Mouse (Mus musculus): ENCODE measurements around the gene Caskin2. TPM values are rescaled to one million over a fixed set of nuclear protein-coding genes. Genes with fewer than 3 reads are reported as not detected.
A peak's percentile ranks its signal among the peaks of the same experiment; 100 is the strongest.

Caskin2 gene
- total and polyA plus RNA-seq, 3 experiments = 0.04 to 0.33 TPM; not detected in 1

GRCm38 (mm10) chr11:115826487-115826886 is 13.0 kb upstream of the Caskin2 start:
- no peak for ATAC-seq (ENCODE audit: extremely low read depth, insufficient number of reproducible peaks, low FRiP score, poor library complexity, severe bottlenecking)
- H3K4me3 ChIP-seq (ENCODE audit: low read depth, low read length) = no peak overlapping the region
- H3K9me3 ChIP-seq (replicated peaks) = no peaks in the 10 kb centered on the region
- peaks cover 51% of the 10 kb centered on the region for H3K36me3 ChIP-seq (replicated peaks)
- TF ChIP-seq GATA2 (IDR thresholded peaks at IDR 0.05; ENCODE audit: borderline replicate concordance, low read depth, low read length) = no peak
- TF ChIP-seq GATA1 (IDR thresholded peaks at IDR 0.05; ENCODE audit: borderline replicate concordance, low read length) = no peak
- no peak for TF ChIP-seq CTCF (IDR thresholded peaks at IDR 0.05; ENCODE audit: low read depth, low read length)
- TF ChIP-seq POLR2AphosphoS5 (IDR thresholded peaks at IDR 0.05; ENCODE audit: insufficient replicate concordance, low read depth, low read length) = no peak
- TF ChIP-seq TAL1 (conservative IDR thresholded peaks at IDR 0.05; ENCODE audit: low read depth, low read length) = no peak
- peaks cover 54% of the 10 kb centered on the region for H3K4me1 ChIP-seq (ENCODE audit: insufficient read depth, low read depth, low read length)
- H3K27me3 ChIP-seq (ENCODE audit: insufficient read depth, low read length) = peaks cover 9% of the 10 kb centered on the region; the same call in 1 of the 2 replicates
- no peak for DNase-seq (ENCODE audit: low spot score)

GRCm38 (mm10) chr11:115824813-115825212 is 11.4 kb upstream of the Caskin2 start:
- DNase-seq (ENCODE audit: low spot score) (no peak), ATAC-seq (ENCODE audit: extremely low read depth, insufficient number of reproducible peaks, low FRiP score, poor library complexity, severe bottlenecking) (no peak)
- H3K4me3 ChIP-seq (ENCODE audit: low read depth, low read length) = peak overlapping the region; percentile 79
- H3K9me3 ChIP-seq (replicated peaks) = no peaks in the 10 kb centered on the region
- peaks cover 48% of the 10 kb centered on the region for H3K4me1 ChIP-seq (ENCODE audit: insufficient read depth, low read depth, low read length)
- peaks cover 57% of the 10 kb centered on the region for H3K36me3 ChIP-seq (replicated peaks)
- peaks cover 3% of the 10 kb centered on the region; the same call in 1 of the 2 replicates for H3K27me3 ChIP-seq (ENCODE audit: insufficient read depth, low read length)
- no peak for TF ChIP-seq GATA1 (IDR thresholded peaks at IDR 0.05; ENCODE audit: borderline replicate concordance, low read length)
- TF ChIP-seq CTCF (IDR thresholded peaks at IDR 0.05; ENCODE audit: low read depth, low read length) = no peak
- TF ChIP-seq POLR2AphosphoS5 (IDR thresholded peaks at IDR 0.05; ENCODE audit: insufficient replicate concordance, low read depth, low read length) = no peak
- TF ChIP-seq TAL1 (conservative IDR thresholded peaks at IDR 0.05; ENCODE audit: low read depth, low read length) = no peak
- TF ChIP-seq GATA2 (IDR thresholded peaks at IDR 0.05; ENCODE audit: borderline replicate concordance, low read depth, low read length) = no peak

- ATAC-seq (ENCODE audit: extremely low read depth, insufficient number of reproducible peaks, low FRiP score, poor library complexity, severe bottlenecking) (peak; percentile 79), DNase-seq (ENCODE audit: low spot score) (peak; percentile 97)
- TF ChIP-seq GATA2 (IDR thresholded peaks at IDR 0.05; ENCODE audit: borderline replicate concordance, low read depth, low read length) (no peak), GATA1 (IDR thresholded peaks at IDR 0.05; ENCODE audit: borderline replicate concordance, low read length) (no peak), POLR2AphosphoS5 (IDR thresholded peaks at IDR 0.05; ENCODE audit: insufficient replicate concordance, low read depth, low read length) (no peak)
- H3K4me1 ChIP-seq (ENCODE audit: insufficient read depth, low read depth, low read length) = peaks cover 41% of the 10 kb centered on the region
- peaks cover 56% of the 10 kb centered on the region for H3K36me3 ChIP-seq (replicated peaks)
- H3K4me3 ChIP-seq (ENCODE audit: low read depth, low read length) = peak within 1 kb of the TSS; percentile 79
- H3K27me3 ChIP-seq (ENCODE audit: insufficient read depth, low read length) = peaks cover 3% of the 10 kb centered on the region; the same call in 1 of the 2 replicates
- no peaks in the 10 kb centered on the region for H3K9me3 ChIP-seq (replicated peaks)
These were observed 10.6 kb upstream of the Caskin2 start, which contains the start of gene Llgl2 for GRCm38 (mm10) chr11:115823774-115824740. Llgl2 (plus strand) TSS chr11:115824049.

- peaks cover 65% of the 10 kb centered on the region for H3K36me3 ChIP-seq (replicated peaks)
- ATAC-seq (ENCODE audit: extremely low read depth, insufficient number of reproducible peaks, low FRiP score, poor library complexity, severe bottlenecking) = no peak
- H3K4me1 ChIP-seq (ENCODE audit: insufficient read depth, low read depth, low read length) = peaks cover 30% of the 10 kb centered on the region
- no peak overlapping the region for H3K4me3 ChIP-seq (ENCODE audit: low read depth, low read length)
- no peaks in the 10 kb centered on the region for H3K27me3 ChIP-seq (ENCODE audit: insufficient read depth, low read length)
- DNase-seq (ENCODE audit: low spot score) = no peak
- TF ChIP-seq GATA2 (IDR thresholded peaks at IDR 0.05; ENCODE audit: borderline replicate concordance, low read depth, low read length) (no peak), CTCF (IDR thresholded peaks at IDR 0.05; ENCODE audit: low read depth, low read length) (no peak), POLR2AphosphoS5 (IDR thresholded peaks at IDR 0.05; ENCODE audit: insufficient replicate concordance, low read depth, low read length) (no peak), TAL1 (conservative IDR thresholded peaks at IDR 0.05; ENCODE audit: low read depth, low read length) (no peak), GATA1 (IDR thresholded peaks at IDR 0.05; ENCODE audit: borderline replicate concordance, low read length) (no peak)
- no peaks in the 10 kb centered on the region for H3K9me3 ChIP-seq (replicated peaks)
These were observed 7.6 kb upstream of the Caskin2 start for GRCm38 (mm10) chr11:115821001-115821400.

GRCm38 (mm10) chr11:115819915-115820623 is 6.6 kb upstream of the Caskin2 start:
- Histone ChIP-seq H3K4me3 (ENCODE audit: low read depth, low read length) (no peak overlapping the region), H3K4me1 (ENCODE audit: insufficient read depth, low read depth, low read length) (peaks cover 39% of the 10 kb centered on the region), H3K36me3 (replicated peaks) (peaks cover 71% of the 10 kb centered on the region), H3K27me3 (ENCODE audit: insufficient read depth, low read length) (no peaks in the 10 kb centered on the region), H3K9me3 (replicated peaks) (no peaks in the 10 kb centered on the region)
- TF ChIP-seq POLR2AphosphoS5 (IDR thresholded peaks at IDR 0.05; ENCODE audit: insufficient replicate concordance, low read depth, low read length) (no peak), GATA2 (IDR thresholded peaks at IDR 0.05; ENCODE audit: borderline replicate concordance, low read depth, low read length) (no peak), GATA1 (IDR thresholded peaks at IDR 0.05; ENCODE audit: borderline replicate concordance, low read length) (no peak), TAL1 (conservative IDR thresholded peaks at IDR 0.05; ENCODE audit: low read depth, low read length) (no peak), CTCF (IDR thresholded peaks at IDR 0.05; ENCODE audit: low read depth, low read length) (no peak)
- DNase-seq (ENCODE audit: low spot score) (no peak), ATAC-seq (ENCODE audit: extremely low read depth, insufficient number of reproducible peaks, low FRiP score, poor library complexity, severe bottlenecking) (no peak)

- DNase-seq (ENCODE audit: low spot score) = no peak
- Histone ChIP-seq H3K27me3 (ENCODE audit: insufficient read depth, low read length) (peaks cover 14% of the 10 kb centered on the region), H3K4me1 (ENCODE audit: insufficient read depth, low read depth, low read length) (peaks cover 47% of the 10 kb centered on the region), H3K9me3 (replicated peaks) (no peaks in the 10 kb centered on the region), H3K4me3 (ENCODE audit: low read depth, low read length) (no peak overlapping the region), H3K36me3 (replicated peaks) (peaks cover 62% of the 10 kb centered on the region)
- ATAC-seq (ENCODE audit: extremely low read depth, insufficient number of reproducible peaks, low FRiP score, poor library complexity, severe bottlenecking) = no peak
- no peak for TF ChIP-seq POLR2AphosphoS5 (IDR thresholded peaks at IDR 0.05; ENCODE audit: insufficient replicate concordance, low read depth, low read length)
- TF ChIP-seq GATA2 (IDR thresholded peaks at IDR 0.05; ENCODE audit: borderline replicate concordance, low read depth, low read length) = no peak
- no peak for TF ChIP-seq TAL1 (conservative IDR thresholded peaks at IDR 0.05; ENCODE audit: low read depth, low read length)
- TF ChIP-seq GATA1 (IDR thresholded peaks at IDR 0.05; ENCODE audit: borderline replicate concordance, low read length) = no peak
These were observed 3.9 kb upstream of the Caskin2 start for GRCm38 (mm10) chr11:115817331-115817730.

Data from G1E (cell line).